Mouse (Mus musculus): ENCODE data around the gene Akr1c14. TPM values are rescaled to one million over a fixed set of nuclear protein-coding genes. Genes with fewer than 3 reads are reported as not detected.

Akr1c14 gene
- polyA plus RNA-seq (2012; rRNA removed): 0.41 and 0.50 TPM in 2 replicates

GRCm38 (mm10) chr13:4048719-4049118 is at the start of gene Akr1c14:
Gene Akr1c14 (plus strand): TSS chr13:4049011.

Other genes with a start within 250 kb of the Akr1c14 start
- gene Calml3, start 244.7 kb upstream of the Akr1c14 start, polyA plus RNA-seq (2012; rRNA removed): 0.09 TPM in 1 of 2 replicates, not detected in the other
- gene Calm4, start 211.3 kb upstream of the Akr1c14 start, polyA plus RNA-seq (2012; rRNA removed): not detected in 2 replicates
- not detected in 2 replicates for gene Calm5, start 194.8 kb upstream of the Akr1c14 start, polyA plus RNA-seq (2012; rRNA removed)
- gene Net1, start 130.8 kb upstream of the Akr1c14 start, polyA plus RNA-seq (2012; rRNA removed): 25.7 and 27.6 TPM in 2 replicates
- gene Tubal3, start 130.7 kb upstream of the Akr1c14 start, polyA plus RNA-seq (2012; rRNA removed): 0.01 TPM in 1 of 2 replicates, not detected in the other
- not detected in 2 replicates for gene Ucn3, start 103.7 kb upstream of the Akr1c14 start, polyA plus RNA-seq (2012; rRNA removed)
- 0.07 and 0.20 TPM in 2 replicates for gene Akr1c18, start 101.6 kb downstream of the Akr1c14 start, polyA plus RNA-seq (2012; rRNA removed)
- 16.4 and 21.1 TPM in 2 replicates for gene Akr1c13, start 142.1 kb downstream of the Akr1c14 start, polyA plus RNA-seq (2012; rRNA removed)
- 15.7 and 19.6 TPM in 2 replicates for gene Akr1c19, start 179.7 kb downstream of the Akr1c14 start, polyA plus RNA-seq (2012; rRNA removed)
- gene Akr1c12, start 230.4 kb downstream of the Akr1c14 start, polyA plus RNA-seq (2012; rRNA removed): 6.7 and 9.0 TPM in 2 replicates

All from liver, embryonic 14 days (tissue).